Mouse (Mus musculus) CH12.LX (cell line): ENCODE measurements around the gene Syk. TPM values are rescaled to one million over a fixed set of nuclear protein-coding genes. Genes with fewer than 3 reads are reported as not detected.

Source experiments
- DNase-seq: peaks from one replicate; pipeline ENCODE4 v3.0.0-alpha.2; 2013; ENCODE audit errors: extremely low read depth
- H3K27ac ChIP-seq: 2 replicates; pipeline ENCODE4 v1.5.1; 2012; ENCODE audit warnings: low read depth, mild to moderate bottlenecking, control low read depth, moderate library complexity; ENCODE audit not compliant: insufficient read depth
- H3K27me3 ChIP-seq: replicated peaks from 2 replicates; pipeline ENCODE3; 2012; ENCODE audit warnings: inconsistent platforms
- H3K36me3 ChIP-seq, 2 experiments: replicated peaks in 1 of 2; 2 replicates each; pipeline versions ENCODE3 to v1.6.1; 2012; ENCODE audit warnings: inconsistent platforms in 1 of 2, low read length in 1 of 2, mild to moderate bottlenecking in 1 of 2, mixed read lengths in 1 of 2, moderate library complexity in 1 of 2; ENCODE audit not compliant: control insufficient read depth in 1 of 2, insufficient read depth in 1 of 2
- H3K4me1 ChIP-seq, 2 experiments: 2 replicates each; pipeline ENCODE4 v1.6.1; 2012; ENCODE audit warnings: inconsistent platforms in 1 of 2, moderate library complexity in 1 of 2; ENCODE audit not compliant: insufficient read depth in 2 of 2, control insufficient read depth in 1 of 2
- H3K4me2 ChIP-seq: 2 replicates; pipeline ENCODE4 v1.6.1; 2012; ENCODE audit warnings: low read depth, mild to moderate bottlenecking, control low read depth; ENCODE audit not compliant: poor library complexity, insufficient read depth, severe bottlenecking
- H3K4me3 ChIP-seq, 3 experiments: fragments of 150-350 bp in 1 of 3; sonication (generic) in 1 of 3; replicated peaks in 1 of 3; 2 replicates each; pipeline versions ENCODE3 to v1.5.1; 2011 to 2012; ENCODE audit warnings: low read depth in 2 of 3, low read length in 2 of 3, mild to moderate bottlenecking in 2 of 3, moderate library complexity in 2 of 3, control low read depth in 1 of 3, improper control_type of control experiment in 1 of 3, inconsistent platforms in 1 of 3, mixed read lengths in 1 of 3; ENCODE audit not compliant: poor library complexity in 1 of 3
- H3K79me2 ChIP-seq: replicated peaks from 2 replicates; pipeline ENCODE4 v1.6.1; 2012; ENCODE audit warnings: mild to moderate bottlenecking, moderate library complexity; ENCODE audit not compliant: control insufficient read depth, poor library complexity, insufficient read depth, severe bottlenecking; ENCODE audit errors: extremely low read depth
- H3K9ac ChIP-seq: 2 replicates; pipeline ENCODE4 v1.6.1; 2012; ENCODE audit warnings: low read depth, mild to moderate bottlenecking, control low read depth, moderate library complexity; ENCODE audit not compliant: insufficient read depth
- H3K9me3 ChIP-seq: replicated peaks from 2 replicates; pipeline ENCODE3; 2012; ENCODE audit warnings: low read length, inconsistent platforms, mixed read lengths
- BHLHE40 ChIP-seq: IDR thresholded peaks from 2 replicates; pipeline ENCODE4 v1.6.1; 2011; ENCODE audit warnings: mild to moderate bottlenecking, low read depth, low read length, improper control_type of control experiment
- CHD2 ChIP-seq: IDR thresholded peaks from 2 replicates; pipeline ENCODE4 v1.6.1; 2011; ENCODE audit warnings: low read length, improper control_type of control experiment
- E2F4 ChIP-seq: IDR thresholded peaks from 2 replicates; pipeline ENCODE4 v1.6.1; 2011; ENCODE audit warnings: low read depth, low read length, improper control_type of control experiment; ENCODE audit not compliant: insufficient replicate concordance
- ELF1 ChIP-seq: IDR thresholded peaks from 2 replicates; pipeline ENCODE4 v1.6.1; 2014; ENCODE audit warnings: low read depth, mild to moderate bottlenecking, inconsistent platforms, low read length, improper control_type of control experiment
- ETS1 ChIP-seq: conservative IDR thresholded peaks from 2 replicates; pipeline ENCODE4 v1.6.1; 2012; ENCODE audit warnings: low read depth, mild to moderate bottlenecking, inconsistent platforms, low read length, improper control_type of control experiment, moderate library complexity
- GABPA ChIP-seq: IDR thresholded peaks from 2 replicates; pipeline ENCODE4 v1.6.1; 2012; ENCODE audit warnings: low read depth, low read length, improper control_type of control experiment, inconsistent platforms; ENCODE audit not compliant: insufficient replicate concordance
- HCFC1 ChIP-seq: IDR thresholded peaks from 2 replicates; pipeline ENCODE4 v1.6.1; 2012; ENCODE audit warnings: low read depth, mild to moderate bottlenecking, inconsistent platforms, low read length, improper control_type of control experiment
- IRF4 ChIP-seq: IDR thresholded peaks from 2 replicates; pipeline ENCODE4 v1.6.1; 2014; ENCODE audit warnings: low read depth, mild to moderate bottlenecking, inconsistent platforms, low read length, improper control_type of control experiment
- JUND ChIP-seq: conservative IDR thresholded peaks from 2 replicates; pipeline ENCODE4 v1.6.1; 2011; ENCODE audit warnings: low read depth, low read length, improper control_type of control experiment
- KAT2A ChIP-seq: IDR thresholded peaks from 2 replicates; pipeline ENCODE4 v1.6.1; 2012; ENCODE audit warnings: low read length, improper control_type of control experiment, inconsistent platforms; ENCODE audit not compliant: insufficient replicate concordance
- MAFK ChIP-seq: IDR thresholded peaks from 2 replicates; pipeline ENCODE4 v1.6.1; 2011; ENCODE audit warnings: low read length, improper control_type of control experiment; ENCODE audit not compliant: insufficient replicate concordance
- MAX ChIP-seq: IDR thresholded peaks from 2 replicates; pipeline ENCODE4 v1.6.1; 2011; ENCODE audit warnings: low read length, improper control_type of control experiment
- MAZ ChIP-seq: IDR thresholded peaks from 2 replicates; pipeline ENCODE4 v1.6.1; 2012; ENCODE audit warnings: low read depth, mild to moderate bottlenecking, inconsistent platforms, low read length, improper control_type of control experiment, moderate library complexity
- MXI1 ChIP-seq: IDR thresholded peaks from 2 replicates; pipeline ENCODE4 v1.6.1; 2011; ENCODE audit warnings: mild to moderate bottlenecking, low read depth, low read length, improper control_type of control experiment
- MYC ChIP-seq: IDR thresholded peaks from 2 replicates; pipeline ENCODE4 v1.6.1; 2011; ENCODE audit warnings: low read depth, mild to moderate bottlenecking, improper control_type of control experiment, low read length
- RAD21 ChIP-seq: IDR thresholded peaks from 2 replicates; pipeline ENCODE4 v1.6.1; 2011; ENCODE audit warnings: low read depth, mild to moderate bottlenecking, low read length, improper control_type of control experiment, moderate library complexity
- SIN3A ChIP-seq: IDR thresholded peaks from 2 replicates; pipeline ENCODE4 v1.6.1; 2012; ENCODE audit warnings: low read length, improper control_type of control experiment, inconsistent platforms
- SMC3 ChIP-seq: IDR thresholded peaks from 2 replicates; pipeline ENCODE4 v1.6.1; 2011; ENCODE audit warnings: low read depth, low read length, improper control_type of control experiment
- TBP ChIP-seq: conservative IDR thresholded peaks from 2 replicates; pipeline ENCODE4 v1.6.1; 2011; ENCODE audit warnings: low read depth, low read length, improper control_type of control experiment
- TCF12 ChIP-seq: IDR thresholded peaks from 2 replicates; pipeline ENCODE4 v1.6.1; 2014; ENCODE audit warnings: low read depth, mild to moderate bottlenecking, inconsistent platforms, low read length, improper control_type of control experiment
- UBTF ChIP-seq: IDR thresholded peaks from 2 replicates; pipeline ENCODE4 v1.6.1; 2012; ENCODE audit warnings: low read depth, mild to moderate bottlenecking, inconsistent platforms, low read length, improper control_type of control experiment, moderate library complexity
- USF1 ChIP-seq: IDR thresholded peaks from 2 replicates; pipeline ENCODE4 v1.6.1; 2014; ENCODE audit warnings: low read depth, mild to moderate bottlenecking, inconsistent platforms, low read length, improper control_type of control experiment
- USF2 ChIP-seq: conservative IDR thresholded peaks from 2 replicates; pipeline ENCODE4 v1.6.1; 2011; ENCODE audit warnings: low read depth, low read length, improper control_type of control experiment
- ZKSCAN1 ChIP-seq: IDR thresholded peaks from 2 replicates; pipeline ENCODE4 v1.6.1; 2012; ENCODE audit warnings: low read depth, inconsistent platforms, low read length, improper control_type of control experiment, borderline replicate concordance
- ZMIZ1 ChIP-seq: IDR thresholded peaks from 2 replicates; pipeline ENCODE4 v1.6.1; 2012; ENCODE audit warnings: low read depth, mild to moderate bottlenecking, inconsistent platforms, low read length, improper control_type of control experiment
- ZNF384 ChIP-seq: IDR thresholded peaks from 2 replicates; pipeline ENCODE4 v1.6.1; 2012; ENCODE audit warnings: low read depth, low read length, improper control_type of control experiment, inconsistent platforms
- dilution Hi-C: fragments of 300-500 bp; cut with MboI; formaldehyde crosslinking; loops from 2 replicates; pipeline ENCODE4 v1.14.3; 2020; ENCODE audit warnings: low sequenced_read_pairs; ENCODE audit not compliant: extremely low pct_unique_long_range_greater_than_20kb, extremely low pct_ligation_motif_present
- in situ Hi-C: fragments of 300-500 bp; cut with MboI; formaldehyde crosslinking; loops from 3 replicates; pipeline ENCODE4 v1.14.3; 2019; ENCODE audit warnings: low sequenced_read_pairs, low pct_ligation_motif_present, low pct_unique_long_range_greater_than_20kb, mixed read lengths
- polyA plus RNA-seq: library from polyadenylated mRNA; unstranded; fragments of >175 nt; gene quantifications from 2 replicates; pipeline ENCODE4 v1.2.1, GENCODE M21; 2012; ENCODE audit warnings: low read depth; ENCODE audit not compliant: insufficient read length
- total RNA-seq, 2 experiments: library from RNA; depleted of rRNA; stranded (reverse); fragments of 300-350 nt in 1 of 2; fragments of >200 nt in 1 of 2; gene quantifications; 2 replicates each; pipeline ENCODE4 v1.2.3; 2012 to 2014

Gene Syk
- total and polyA plus RNA-seq, 3 experiments, result 117 to 185 (median 163) TPM

DNA sequence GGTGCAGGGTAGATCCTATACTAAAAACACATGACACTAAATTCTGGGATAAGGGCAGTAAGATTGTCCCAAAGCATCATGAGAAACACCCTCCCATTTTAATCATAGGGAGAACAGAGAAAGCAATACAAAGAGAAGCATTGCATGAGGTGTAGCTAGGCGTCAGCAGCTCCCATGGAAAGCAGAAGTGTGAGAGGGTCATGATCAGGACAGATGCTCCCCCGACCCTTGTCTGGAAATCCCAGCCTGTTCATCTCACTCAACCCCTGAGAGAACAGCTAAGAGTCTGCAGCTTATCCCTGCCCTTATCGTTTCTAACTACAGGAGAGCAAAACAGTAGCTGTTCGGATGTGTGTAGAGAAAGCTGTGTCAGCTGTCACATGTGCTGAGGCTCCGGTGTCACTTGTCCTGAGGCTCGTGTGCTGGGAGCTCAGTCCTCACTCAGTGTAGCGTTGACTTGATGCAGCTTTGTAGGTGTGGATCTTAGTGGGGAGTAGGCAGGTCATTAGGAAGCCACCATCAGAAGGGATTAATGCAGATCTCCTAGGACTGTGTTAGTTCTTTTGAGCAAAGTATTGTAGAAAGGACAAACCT, 6.9 kb upstream of the Syk start (continued):
- no peak for TF ChIP-seq TBP
- no peak for TF ChIP-seq ZKSCAN1
- peak; percentile 60; the same call in 1 of the 2 replicates for TF ChIP-seq SIN3A
- TF ChIP-seq USF1, result no peak
- TF ChIP-seq TCF12, result peak; percentile 51; the same call in 1 of the 2 replicates
- 0 out of 2 replicates have a peak, but pooled peaks have one; percentile 32 for TF ChIP-seq CHD2
- no peak for TF ChIP-seq UBTF
- TF ChIP-seq MAFK, result peak; percentile 56; the same call in 1 of the 2 replicates
- TF ChIP-seq ETS1, result peak; percentile 60
- no peak for TF ChIP-seq E2F4
- no peak for TF ChIP-seq ZNF384
- no peak for TF ChIP-seq ZMIZ1
- TF ChIP-seq MYC, result 0 out of 2 replicates have a peak, but pooled peaks have one; percentile 47
- peak; percentile 77 for TF ChIP-seq BHLHE40
- TF ChIP-seq MAX, result no peak; the same call in 1 of the 2 replicates
- peak; percentile 56; the same call in 1 of the 2 replicates for TF ChIP-seq IRF4
- 0 out of 2 replicates have a peak, but pooled peaks have one; percentile 20 for TF ChIP-seq HCFC1
- TF ChIP-seq MXI1, result peak; percentile 77

GRCm38 (mm10) chr13:52576841-52577240, 6.1 kb upstream of the Syk start:
- Histone ChIP-seq H3K27me3 (no peaks in the 10 kb centered on the region), H3K4me2 (no peak overlapping the region), H3K27ac (no peak overlapping the region), H3K36me3 (no peaks in the 10 kb centered on the region), H3K4me1 (peaks cover 40 to 67% of the 10 kb centered on the region in 2 experiments), H3K4me3 (no peak overlapping the region), H3K9me3 (peaks cover 10% of the 10 kb centered on the region), H3K79me2 (no peaks in the 10 kb centered on the region), H3K9ac (no peak overlapping the region)
- in situ Hi-C loops, result no loop called here
- no peak for DNase-seq
- dilution Hi-C loops, result no loop called here
- TF ChIP-seq TBP, result no peak
- TF ChIP-seq UBTF, result no peak
- TF ChIP-seq IRF4, result no peak
- no peak for TF ChIP-seq SMC3
- no peak for TF ChIP-seq E2F4
- TF ChIP-seq GABPA, result no peak
- no peak for TF ChIP-seq USF1
- TF ChIP-seq ELF1, result no peak
- no peak for TF ChIP-seq KAT2A
- no peak for TF ChIP-seq ZMIZ1
- TF ChIP-seq BHLHE40, result no peak
- no peak for TF ChIP-seq JUND
- TF ChIP-seq HCFC1, result no peak
- no peak for TF ChIP-seq USF2
- no peak for TF ChIP-seq ETS1
- TF ChIP-seq MAZ, result no peak
- TF ChIP-seq RAD21, result no peak
